Comparison of ENCODE assay signal across 15 mouse cellular contexts in the genomic region with DNA sequence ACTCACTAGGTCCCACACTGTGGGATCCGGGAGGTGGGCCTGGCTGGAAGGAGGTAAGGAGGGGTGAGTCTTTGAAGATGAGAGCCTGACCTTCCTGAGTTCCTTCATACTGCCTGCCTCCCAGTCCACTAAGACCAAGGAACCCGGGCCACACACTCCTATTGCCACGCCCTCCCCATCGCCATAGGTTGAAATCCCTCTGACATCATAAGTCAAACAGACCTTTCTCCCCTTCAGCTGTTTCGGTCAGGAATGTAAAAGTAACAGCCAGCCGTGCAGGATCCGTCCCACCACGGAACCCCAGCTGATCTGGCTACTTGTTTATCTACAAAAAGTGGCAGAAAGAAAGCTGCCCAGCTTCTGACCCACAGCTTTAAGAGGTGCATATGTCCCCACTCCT. TPM values are rescaled to one million over a fixed set of nuclear protein-coding genes. Genes with fewer than 3 reads are reported as not detected.
DNase-seq lines count a peak whose midpoint lies in the region; ATAC-seq and TF ChIP-seq lines count a peak whose summit lies in the region.
"Had no signal": no experiment of that assay in that cellular context is flagged by ENCODE, and none has a peak within 500 bp of the region (broad histone marks: within the 10 kb centered on the region; RNA-seq: fewer than 3 reads in every experiment).

No protein-coding gene starts in this region.

- no peak overlapping the region for H3K4me2 ChIP-seq in limb, embryonic 14.5 days (replicated peaks; ENCODE audit: low read depth, low read length, severe bottlenecking)
- H3K4me2 ChIP-seq in kidney, embryonic 15.5 days = no peak overlapping the region
- H3K4me2 ChIP-seq: hindbrain, embryonic 13.5 days; limb, embryonic 15.5 days; midbrain, embryonic 15.5 days had no signal

- no peak overlapping the region for H3K4me3 ChIP-seq in limb, embryonic 14.5 days (replicated peaks; ENCODE audit: low read length)
- H3K4me3 ChIP-seq in kidney, embryonic 15.5 days (replicated peaks) = no peak overlapping the region
- H3K4me3 ChIP-seq: gastrocnemius, adult 2 months; hindbrain, embryonic 13.5 days; limb, embryonic 15.5 days; midbrain, embryonic 15.5 days had no signal

- no peak overlapping the region for H3K27ac ChIP-seq in limb, embryonic 14.5 days (replicated peaks; ENCODE audit: low read depth, low read length)
- no peak overlapping the region for H3K27ac ChIP-seq in kidney, embryonic 15.5 days
- H3K27ac ChIP-seq: gastrocnemius, adult 2 months; hindbrain, embryonic 13.5 days; limb, embryonic 15.5 days; midbrain, embryonic 15.5 days had no signal

- peak; percentile 26 for DNase-seq in urinary bladder, postnatal 14 days (ENCODE audit: low spot score)
- no peak for DNase-seq in urinary bladder, postnatal 10 days (ENCODE audit: low spot score)
- DNase-seq in limb, embryonic 14.5 days (ENCODE audit: low spot score) = peak; percentile 15
- peak; percentile 66 for DNase-seq in lung, postnatal 10 days
- DNase-seq in gastrocnemius, postnatal 36 days = no peak
- no peak for DNase-seq in right cerebral cortex, postnatal 4 days
- DNase-seq: cerebellum, postnatal 14 days; gastrocnemius, adult 2 months; layer of hippocampus, adult 9-11 months; right cerebral cortex, postnatal 25 days had no signal

- H3K27me3 ChIP-seq in limb, embryonic 14.5 days (ENCODE audit: control insufficient read depth, insufficient read depth, low read length) = no peaks in the 10 kb centered on the region
- no peaks in the 10 kb centered on the region for H3K27me3 ChIP-seq in kidney, embryonic 15.5 days
- H3K27me3 ChIP-seq: hindbrain, embryonic 13.5 days; limb, embryonic 15.5 days; midbrain, embryonic 15.5 days had no signal

- no peaks in the 10 kb centered on the region for H3K9me3 ChIP-seq in limb, embryonic 14.5 days (ENCODE audit: control insufficient read depth, low read length)
- H3K9me3 ChIP-seq in kidney, embryonic 15.5 days (replicated peaks) = no peaks in the 10 kb centered on the region
- H3K9me3 ChIP-seq: hindbrain, embryonic 13.5 days; limb, embryonic 15.5 days; midbrain, embryonic 15.5 days had no signal

- no peaks in the 10 kb centered on the region for H3K36me3 ChIP-seq in limb, embryonic 14.5 days (ENCODE audit: control insufficient read depth, insufficient read depth, low read length)
- H3K36me3 ChIP-seq in kidney, embryonic 15.5 days = no peaks in the 10 kb centered on the region
- H3K36me3 ChIP-seq: hindbrain, embryonic 13.5 days; limb, embryonic 15.5 days; midbrain, embryonic 15.5 days had no signal

- TF ChIP-seq POLR2A in limb, embryonic 14.5 days (IDR thresholded peaks at IDR 0.05; ENCODE audit: borderline replicate concordance, extremely low read depth, insufficient read depth, insufficient read length) = no peak

- no peaks in the 10 kb centered on the region for H3K4me1 ChIP-seq in limb, embryonic 14.5 days (ENCODE audit: control insufficient read depth, insufficient read depth, low read length)
- H3K4me1 ChIP-seq in kidney, embryonic 15.5 days = peaks cover 11% of the 10 kb centered on the region; the same call in 1 of the 2 replicates
- H3K4me1 ChIP-seq: hindbrain, embryonic 13.5 days; midbrain, embryonic 15.5 days had no signal

- 23% methylated on average over 8 of the region's 8 CpGs for WGBS in limb, embryonic 14.5 days
- 20% methylated on average over 8 of the region's 8 CpGs for WGBS in kidney, embryonic 15.5 days

- intact Hi-C loops in gastrocnemius, postnatal 36 days (cut with DNase I) = no loop called here

- peak; percentile 67; the same call in 1 of the 2 replicates for ATAC-seq in limb, embryonic 14.5 days (ENCODE audit: low FRiP score, low read depth)
- ATAC-seq in kidney, embryonic 15.5 days (replicated peaks; ENCODE audit: low FRiP score) = no peak
- ATAC-seq: activated CD4-positive, CD25-positive, alpha-beta regulatory T cell, adult 4 months; midbrain, embryonic 15.5 days had no signal

- no peak overlapping the region for H3K9ac ChIP-seq in limb, embryonic 14.5 days (ENCODE audit: low read depth, low read length, severe bottlenecking)
- H3K9ac ChIP-seq in kidney, embryonic 15.5 days = no peak overlapping the region
- H3K9ac ChIP-seq: hindbrain, embryonic 13.5 days; limb, embryonic 15.5 days; midbrain, embryonic 15.5 days had no signal

RNA-seq across cellular contexts. Expression of a gene that starts 14.1 kb away (rescaled TPM):
- 33.9 and 35.2 TPM in 2 replicates for polyA plus RNA-seq in limb, embryonic 14.5 days (2012; rRNA removed)
- polyA plus RNA-seq in limb, embryonic 14.5 days (2014; fragmentation: Nextera tagmentation; extraction: Ambion mirVana) = 39.2 and 41.7 TPM in 2 replicates
- polyA plus RNA-seq in kidney, embryonic 15.5 days (2015; fragmentation: Nextera tagmentation; extraction: Ambion mirVana) = 18.5 and 19.6 TPM in 2 replicates
- total RNA-seq in gastrocnemius, postnatal 36 days (2021) = 1 to 10 TPM; 4.3 to 4.9 TPM

Comparison
In these comparisons a context has a peak if more than half of its experiments do, and no peak if none do; other contexts are left out.
1. DNase-seq: peak in urinary bladder, postnatal 14 days (single experiment), limb, embryonic 14.5 days (single experiment) and lung, postnatal 10 days (single experiment); none in urinary bladder, postnatal 10 days (single experiment), gastrocnemius, postnatal 36 days (0 of 2) and right cerebral cortex, postnatal 4 days (single experiment).